Comparison of ENCODE assay signal across 8 mouse cellular contexts in the genomic region with DNA sequence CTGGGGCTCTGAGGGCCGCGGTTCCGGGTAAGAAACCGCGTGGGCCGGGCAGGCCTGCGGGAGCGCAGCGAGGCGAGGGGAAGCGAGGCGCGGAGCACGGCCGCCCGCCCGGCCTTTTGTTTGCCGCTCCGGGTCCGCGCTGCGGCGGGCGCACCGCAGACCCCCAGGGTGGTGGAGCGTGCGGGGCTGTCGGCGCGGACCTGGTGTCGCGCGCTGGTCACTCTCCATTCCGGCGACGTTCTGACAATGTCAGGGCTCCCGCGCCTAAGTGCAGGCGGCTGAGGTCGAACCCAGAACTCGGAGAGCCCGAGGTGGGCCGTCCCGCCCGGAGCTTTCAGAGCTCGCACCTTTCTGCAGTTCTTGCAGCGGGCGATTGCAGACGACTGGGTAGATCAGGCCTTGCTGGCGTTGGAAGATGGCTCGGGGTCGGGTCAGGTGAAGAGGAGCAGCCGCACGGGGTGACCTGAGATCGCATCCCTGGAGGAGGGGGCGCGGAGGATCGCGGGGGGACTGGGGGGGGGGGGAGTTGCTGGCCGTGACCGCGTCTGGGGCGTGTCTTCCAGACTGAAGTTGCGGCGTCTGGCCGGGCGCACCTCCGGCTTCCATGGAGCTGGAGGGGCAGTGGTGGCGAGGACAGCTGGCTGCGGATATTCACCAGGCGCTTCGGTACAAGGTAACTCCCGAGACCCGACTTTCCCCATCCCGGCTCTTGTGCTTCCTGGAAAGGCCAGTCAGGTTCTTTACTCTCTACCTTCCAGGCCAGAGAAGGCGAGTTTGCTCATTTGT. TPM values are rescaled to one million over a fixed set of nuclear protein-coding genes. Genes with fewer than 3 reads are reported as not detected.
A peak's percentile ranks its signal among the peaks of the same experiment; 100 is the strongest.
DNase-seq lines count a peak whose midpoint lies in the region; ATAC-seq and TF ChIP-seq lines count a peak whose summit lies in the region.

No protein-coding gene starts in this region.

- H3K9me3 ChIP-seq in hindbrain, embryonic 16.5 days (ENCODE audit: control insufficient read depth, low read length): no peaks in the 10 kb centered on the region
- H3K9me3 ChIP-seq in liver, embryonic 11.5 days (ENCODE audit: control insufficient read depth, low read length): no peaks in the 10 kb centered on the region
- no peaks in the 10 kb centered on the region for H3K9me3 ChIP-seq in midbrain, postnatal 0 days (ENCODE audit: low read length)

- TF ChIP-seq CTCF in gastrocnemius, adult 2 months (IDR thresholded peaks at IDR 0.05): no peak
- TF ChIP-seq CTCF in midbrain, postnatal 0 days (IDR thresholded peaks at IDR 0.05): no peak

- peak overlapping the region; percentile 86 for H3K27ac ChIP-seq in gastrocnemius, adult 2 months
- H3K27ac ChIP-seq in hindbrain, embryonic 16.5 days (ENCODE audit: low read depth, low read length): peak overlapping the region; percentile 93
- peak overlapping the region; percentile 77 for H3K27ac ChIP-seq in liver, embryonic 11.5 days (ENCODE audit: low read depth, low read length)
- peak overlapping the region; percentile 90 for H3K27ac ChIP-seq in midbrain, postnatal 0 days (ENCODE audit: low read depth, low read length)

- ATAC-seq in frontal cortex, adult (ENCODE audit: low TSS enrichment): peak; percentile 65; the same call in 1 of the 2 replicates
- peak; percentile 78 for ATAC-seq in hindbrain, embryonic 16.5 days
- peak; percentile 62 for ATAC-seq in liver, embryonic 11.5 days (replicated peaks; ENCODE audit: low FRiP score)
- ATAC-seq in midbrain, postnatal 0 days (ENCODE audit: low FRiP score): peak; percentile 62

- H3K4me3 ChIP-seq in gastrocnemius, adult 2 months: peak overlapping the region; percentile 97
- H3K4me3 ChIP-seq in hindbrain, embryonic 16.5 days (ENCODE audit: low read length): peak overlapping the region; percentile 85
- peak overlapping the region; percentile 93 for H3K4me3 ChIP-seq in liver, embryonic 11.5 days (ENCODE audit: low read depth, low read length)
- peak overlapping the region; percentile 71 for H3K4me3 ChIP-seq in midbrain, postnatal 0 days (ENCODE audit: low read depth, low read length)

- WGBS in hindbrain, embryonic 16.5 days: under 1% methylated on average over 54 of the region's 76 CpGs
- under 1% methylated on average over 70 of the region's 76 CpGs for WGBS in liver, embryonic 11.5 days
- under 1% methylated on average over 58 of the region's 76 CpGs for WGBS in midbrain, postnatal 0 days

- no peaks in the 10 kb centered on the region for H3K36me3 ChIP-seq in hindbrain, embryonic 16.5 days (ENCODE audit: control insufficient read depth, insufficient read depth, low read length)
- H3K36me3 ChIP-seq in liver, embryonic 11.5 days (ENCODE audit: control insufficient read depth, insufficient read depth, low read length): no peaks in the 10 kb centered on the region; the same call in 1 of the 2 replicates
- 0 out of 2 replicates have a peak, but pooled peaks cover 2% of the 10 kb centered on the region for H3K36me3 ChIP-seq in midbrain, postnatal 0 days (ENCODE audit: insufficient read depth, low read length)

- no peaks in the 10 kb centered on the region for H3K27me3 ChIP-seq in hindbrain, embryonic 16.5 days (replicated peaks; ENCODE audit: control insufficient read depth, insufficient read depth, low read length)
- H3K27me3 ChIP-seq in liver, embryonic 11.5 days (replicated peaks; ENCODE audit: control insufficient read depth, insufficient read depth, low read length): no peaks in the 10 kb centered on the region
- H3K27me3 ChIP-seq in midbrain, postnatal 0 days (ENCODE audit: insufficient read depth, low read length): no peaks in the 10 kb centered on the region

- peak overlapping the region; percentile 97 for H3K9ac ChIP-seq in hindbrain, embryonic 16.5 days (ENCODE audit: low read depth, low read length)
- H3K9ac ChIP-seq in liver, embryonic 11.5 days (ENCODE audit: low read depth, low read length): peak overlapping the region; percentile 93
- peak overlapping the region; percentile 86 for H3K9ac ChIP-seq in midbrain, postnatal 0 days (replicated peaks; ENCODE audit: low read length, poor library complexity, severe bottlenecking)

- H3K4me2 ChIP-seq in hindbrain, embryonic 16.5 days (ENCODE audit: low read length): peak overlapping the region; percentile 83
- peak overlapping the region; percentile 93 for H3K4me2 ChIP-seq in liver, embryonic 11.5 days
- H3K4me2 ChIP-seq in midbrain, postnatal 0 days (ENCODE audit: low read depth, low read length, poor library complexity, severe bottlenecking): peak overlapping the region; percentile 75

- DNase-seq in gastrocnemius, adult 2 months: peak; percentile 57
- DNase-seq in gastrocnemius, adult 8-10 months (ENCODE audit: low spot score in 2 of 2): no peak
- peak; percentile 51 for DNase-seq in cerebellum, adult 9-11 months
- peak; percentile 68 for DNase-seq in liver, embryonic 11.5 days (ENCODE audit: low spot score)
- peak; percentile 49 for DNase-seq in midbrain, postnatal 0 days (ENCODE audit: low spot score)
- DNase-seq in spleen, postnatal 36 days (ENCODE audit: low spot score in 2 of 2): peak; percentile 24 to 35

- H3K4me1 ChIP-seq in hindbrain, embryonic 16.5 days (ENCODE audit: control insufficient read depth, insufficient read depth, low read depth, low read length): peaks cover 25% of the 10 kb centered on the region
- H3K4me1 ChIP-seq in liver, embryonic 11.5 days (replicated peaks; ENCODE audit: control insufficient read depth, insufficient read depth, low read length): peaks cover 16% of the 10 kb centered on the region
- peaks cover 15% of the 10 kb centered on the region; the same call in 1 of the 2 replicates for H3K4me1 ChIP-seq in midbrain, postnatal 0 days (ENCODE audit: insufficient read depth, low read length)

- intact Hi-C loops in gastrocnemius, adult 2 months (cut with DNase I): loop anchor here (5.0 kb wide), 1 partner anchor 219 kb away; the partner anchor contains the start of genes Entpd1 and Tctn3

RNA-seq across cellular contexts. Expression of gene Ccnj, which starts 0.5 kb away (rescaled TPM):
- 1 to 10 TPM; 2.9 to 3.8 TPM for total RNA-seq in gastrocnemius, adult 2 months (2021)
- 1 to 10 TPM; 2.0 to 3.3 (median 2.8) TPM for total RNA-seq in gastrocnemius, adult 8-10 months (2022)
- polyA plus RNA-seq in hindbrain, embryonic 16.5 days (2015; fragmentation: Nextera tagmentation; extraction: Ambion mirVana): 11.9 and 15.2 TPM in 2 replicates
- polyA plus RNA-seq in liver, embryonic 11.5 days (2014; fragmentation: Nextera tagmentation; extraction: Ambion mirVana): 12.4 and 13.2 TPM in 2 replicates
- total RNA-seq in midbrain, postnatal 0 days (2014; rRNA removed): 12.5 and 16.6 TPM in 2 replicates
- 8.6 and 9.7 TPM in 2 replicates for polyA plus RNA-seq in midbrain, postnatal 0 days (2015; fragmentation: Nextera tagmentation; extraction: Ambion mirVana)

Comparison
In these comparisons a context has a peak if more than half of its experiments do, and no peak if none do; other contexts are left out.
1. DNase-seq: peak in gastrocnemius, adult 2 months (single experiment), cerebellum, adult 9-11 months (single experiment), liver, embryonic 11.5 days (single experiment), midbrain, postnatal 0 days (single experiment) and spleen, postnatal 36 days (2 of 2); none in gastrocnemius, adult 8-10 months (0 of 2).
2. Peak in every context shown above with its lines, with median percentiles within 50 percentile points of each other: H3K27ac ChIP-seq, H3K4me3 ChIP-seq, ATAC-seq, H3K4me2 ChIP-seq and H3K9ac ChIP-seq.